Mouse (Mus musculus): ENCODE results near the gene Erc2.
"Not testable (repeated sequence)": the region's sequence is repeated elsewhere in the genome, so short reads cannot be mapped to it uniquely, and the experiment has no call there.

Erc2 gene

GRCm38 (mm10) chr14:27622176-27622922, at the start of gene Erc2:
Erc2 (plus strand) TSS chr14:27622428.
- DNase-seq (ENCODE audit: low read depth), result peak; percentile 1

DNA sequence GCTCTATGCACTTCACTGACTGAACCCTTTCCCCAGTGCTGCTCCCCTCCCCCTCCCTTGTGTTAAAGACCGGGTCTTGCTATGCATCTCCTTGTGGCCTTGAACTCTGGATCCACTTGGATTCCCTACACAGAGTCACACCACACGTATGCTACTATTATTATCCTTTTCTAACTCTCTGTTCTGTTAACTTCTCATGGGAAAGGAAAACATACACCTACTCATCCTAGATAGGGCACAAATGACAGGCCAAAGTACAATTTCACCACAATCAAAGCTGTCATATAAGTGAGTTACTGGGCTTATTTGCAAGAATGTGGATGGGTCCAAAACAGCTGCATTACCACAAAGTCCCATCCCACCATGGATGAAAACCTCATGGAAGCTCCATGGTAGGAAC, 43.8 kb upstream of the Erc2 start:
- DNase-seq (ENCODE audit: low read depth), result no peak

GRCm38 (mm10) chr14:27589616-27590015, 32.6 kb upstream of the Erc2 start:
- not testable (repeated sequence) for DNase-seq (ENCODE audit: low read depth)

DNA sequence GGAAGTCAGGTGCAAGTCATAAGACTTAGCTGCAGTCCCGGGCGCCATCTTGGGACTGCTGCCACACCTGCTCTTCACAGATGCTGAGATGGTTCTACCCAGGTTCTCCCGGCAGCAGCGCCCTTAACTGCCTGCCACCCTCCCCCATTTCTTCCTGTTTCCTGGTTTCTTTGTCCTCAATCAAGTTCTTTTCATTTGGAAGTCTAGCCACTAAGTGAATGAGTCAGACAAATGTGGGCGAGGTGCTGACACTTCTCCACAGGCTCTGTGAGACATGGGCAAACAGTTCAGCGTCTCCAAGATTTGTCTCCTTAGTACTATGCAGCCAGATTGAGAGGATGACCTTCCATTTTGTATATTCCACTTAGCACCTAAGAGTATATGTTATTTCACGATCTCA, 30.1 kb upstream of the Erc2 start:
- DNase-seq (ENCODE audit: low read depth), result no peak

GRCm38 (mm10) chr14:27596265-27596664, 26.0 kb upstream of the Erc2 start:
- DNase-seq (ENCODE audit: low read depth), result peak; percentile 73

GRCm38 (mm10) chr14:27602136-27602535, 20.1 kb upstream of the Erc2 start:
- no peak for DNase-seq (ENCODE audit: low read depth)

GRCm38 (mm10) chr14:27607419-27607818, 14.8 kb upstream of the Erc2 start:
- DNase-seq (ENCODE audit: low read depth), result no peak

GRCm38 (mm10) chr14:27613766-27614165, 8.5 kb upstream of the Erc2 start:
- no peak for DNase-seq (ENCODE audit: low read depth)

DNA sequence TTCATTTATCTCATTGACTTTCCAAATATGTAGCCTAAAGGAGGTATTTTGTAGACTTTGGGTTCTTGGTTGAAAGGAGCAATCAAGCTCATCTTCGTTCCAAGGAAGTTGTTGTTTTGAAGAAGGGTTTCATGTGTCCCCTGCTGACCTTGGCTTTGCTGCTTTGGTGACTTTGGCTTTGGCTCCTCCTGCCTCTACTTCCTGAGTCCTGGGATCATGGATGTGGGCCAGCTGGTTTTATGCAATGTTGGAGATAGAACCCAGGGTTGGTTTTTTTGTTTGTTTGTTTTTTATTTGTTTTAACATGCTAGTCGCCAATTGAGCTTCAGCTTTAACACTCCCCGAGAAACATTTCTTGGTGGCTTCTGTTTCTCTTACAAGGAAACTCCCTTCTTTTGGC, 4.9 kb upstream of the Erc2 start:
- no peak for DNase-seq (ENCODE audit: low read depth)

- no peak for DNase-seq (ENCODE audit: low read depth)
These were observed 652 bp upstream of the Erc2 start for GRCm38 (mm10) chr14:27621576-27621975.

DNA sequence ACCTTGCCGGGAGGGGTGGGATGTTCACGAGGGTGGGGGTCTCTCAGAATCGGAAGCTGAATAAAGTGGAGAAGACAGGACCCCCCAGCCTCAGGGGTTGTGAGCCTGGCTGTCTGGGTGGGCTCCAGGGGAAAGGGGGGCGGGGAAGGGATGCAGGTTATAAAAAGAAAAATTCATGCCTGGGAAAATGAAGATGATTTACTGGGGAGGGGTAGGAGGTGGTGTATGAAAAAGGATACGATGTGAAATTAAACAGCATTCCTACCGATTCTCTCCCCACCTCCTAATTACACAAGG, 643 bp downstream of the Erc2 start:
- DNase-seq (ENCODE audit: low read depth), result no peak

DNA sequence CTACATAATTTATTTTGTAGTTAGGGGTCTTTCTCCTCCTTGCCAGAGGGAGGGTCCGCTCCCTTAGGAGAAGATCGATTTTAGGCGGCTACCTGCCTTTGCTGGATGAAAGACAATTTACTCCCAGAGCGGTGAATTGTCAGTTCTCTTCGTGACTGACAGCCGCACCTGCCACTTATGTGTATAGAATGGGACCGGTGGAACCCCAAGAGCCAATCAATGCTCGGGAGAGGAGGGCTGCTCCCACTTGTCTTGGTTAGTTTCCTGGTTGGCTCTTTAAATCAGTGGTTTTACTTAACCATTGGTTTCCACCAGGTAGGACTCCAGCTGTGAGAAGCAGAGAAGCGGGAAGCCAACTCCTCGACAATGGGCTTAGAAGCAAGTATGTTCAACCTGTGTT, 1.1 kb downstream of the Erc2 start:
- DNase-seq (ENCODE audit: low read depth), result no peak

GRCm38 (mm10) chr14:27628701-27629100, 6.5 kb downstream of the Erc2 start:
- no peak for DNase-seq (ENCODE audit: low read depth)

DNA sequence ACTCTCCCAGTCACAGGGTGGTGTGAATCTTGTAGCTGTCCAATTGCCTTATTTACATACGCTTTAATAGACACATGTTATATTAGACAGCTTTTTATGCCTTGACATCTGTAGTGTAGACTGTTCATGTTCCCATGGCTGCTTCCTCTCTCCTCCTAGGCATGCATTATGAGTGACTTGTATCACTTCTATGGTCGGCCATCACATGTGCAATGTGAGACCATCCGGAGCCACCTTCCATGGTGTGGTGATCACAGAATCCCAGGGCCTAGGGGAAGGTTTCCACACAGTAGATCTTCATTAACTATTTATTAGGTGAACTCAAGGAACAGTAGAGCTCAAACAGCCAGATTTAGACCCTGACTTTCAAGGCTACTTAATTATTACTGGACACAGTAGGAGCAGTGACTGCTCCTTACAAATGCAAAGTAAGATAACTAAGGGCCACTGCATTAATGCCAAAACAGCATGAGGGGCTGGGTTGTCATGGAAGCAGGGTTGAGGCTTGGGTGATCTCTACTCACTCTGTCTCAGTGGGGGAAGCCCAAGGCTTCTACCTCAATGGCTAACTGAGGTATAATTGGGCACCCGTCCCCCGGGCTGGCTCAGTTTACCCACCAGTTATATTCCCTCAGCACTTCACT, 7.3 kb downstream of the Erc2 start:
- no peak for DNase-seq (ENCODE audit: low read depth)

DNA sequence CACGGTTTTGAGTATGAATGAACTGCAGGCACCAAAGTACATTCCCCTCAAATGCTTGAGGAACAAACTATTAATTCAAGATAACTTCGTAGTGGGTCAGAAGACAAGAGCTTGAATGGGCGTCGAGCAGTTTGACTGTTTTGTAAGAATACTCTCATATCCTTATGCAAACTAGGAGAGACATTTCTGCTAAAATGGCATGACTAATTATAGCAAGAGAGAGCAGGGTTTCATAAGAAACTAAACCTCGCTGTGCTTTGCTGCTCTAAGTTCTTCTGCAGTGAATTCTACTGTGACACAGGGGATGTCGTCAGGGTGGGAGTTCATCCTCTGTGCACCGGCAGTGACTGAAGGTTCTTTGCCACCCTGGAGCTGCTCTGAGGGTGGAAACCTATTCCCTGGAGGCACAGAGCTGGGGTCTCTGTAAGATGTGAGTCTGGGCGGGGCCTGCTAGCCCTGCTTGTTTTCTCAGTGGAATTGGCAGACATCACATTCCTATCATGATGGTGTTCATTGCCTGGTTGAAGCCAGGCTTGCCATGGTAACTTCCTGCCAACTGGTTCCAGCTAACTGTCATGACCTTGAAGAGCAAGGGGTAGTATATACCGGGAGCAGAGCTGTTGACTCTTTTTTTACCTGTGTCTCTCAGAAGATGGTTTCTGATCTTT, 8.9 kb downstream of the Erc2 start:
- DNase-seq (ENCODE audit: low read depth), result no peak

GRCm38 (mm10) chr14:27634761-27635160, 12.5 kb downstream of the Erc2 start:
- no peak for DNase-seq (ENCODE audit: low read depth)

DNA sequence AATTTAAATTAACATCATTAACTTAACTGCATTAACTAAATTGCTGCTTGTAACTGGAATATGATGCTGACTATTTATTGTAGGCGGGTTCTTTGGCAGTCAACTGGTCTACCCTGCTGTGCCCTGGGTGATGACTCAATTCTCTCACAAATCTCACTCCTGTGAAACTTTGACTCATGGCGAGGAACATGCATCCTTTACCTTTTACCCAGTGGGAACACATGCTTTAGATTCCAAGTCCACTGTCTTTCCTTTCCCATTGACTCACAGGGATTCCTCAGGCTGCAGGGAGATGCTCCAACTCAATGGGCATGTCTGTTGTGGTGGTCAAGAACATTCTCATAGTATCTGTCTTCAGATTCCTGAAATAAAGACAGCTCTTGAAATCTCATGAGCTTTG, 14.3 kb downstream of the Erc2 start:
- DNase-seq (ENCODE audit: low read depth), result no peak

DNA sequence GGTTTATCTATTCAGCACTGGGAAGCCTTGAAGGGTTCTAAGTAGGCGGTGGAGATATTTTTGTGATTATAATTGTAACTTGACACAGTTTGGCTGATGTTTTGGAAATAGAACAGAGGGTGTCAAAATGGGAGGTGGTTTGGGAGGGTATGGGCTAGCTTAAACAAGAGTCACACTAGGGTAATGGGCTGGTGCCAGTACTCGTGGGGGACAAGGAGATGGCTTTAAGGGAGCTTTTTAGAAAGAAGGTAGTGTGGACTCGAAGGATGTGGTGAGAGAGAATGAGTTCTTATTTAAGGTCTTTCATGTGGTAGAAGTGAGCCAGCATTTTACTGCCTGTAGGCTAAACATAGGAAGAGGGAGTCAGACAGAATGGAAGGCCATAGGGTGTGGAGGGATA, 19.2 kb downstream of the Erc2 start:
- no peak for DNase-seq (ENCODE audit: low read depth)

DNA sequence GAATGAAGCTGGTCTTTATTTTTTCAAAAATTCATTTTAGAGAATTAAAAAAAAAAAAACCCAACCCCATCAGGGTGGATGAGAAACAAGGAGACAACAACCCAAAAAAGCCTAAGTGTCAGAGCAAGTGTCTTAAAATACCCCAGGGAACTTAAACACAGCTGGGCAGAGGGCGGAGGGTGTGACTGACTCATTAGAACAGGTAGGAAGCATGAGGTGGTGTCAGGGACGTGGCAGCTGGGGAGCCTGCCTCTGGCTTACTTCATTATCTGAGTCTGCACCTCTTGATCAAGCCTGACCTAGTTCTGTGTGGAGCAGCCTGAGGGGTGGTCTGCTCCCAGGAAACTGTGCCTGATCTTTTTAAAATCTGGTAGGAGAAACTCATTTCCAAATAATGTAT, 20.8 kb downstream of the Erc2 start:
- no peak for DNase-seq (ENCODE audit: low read depth)

GRCm38 (mm10) chr14:27654670-27655069, 32.4 kb downstream of the Erc2 start:
- no peak for DNase-seq (ENCODE audit: low read depth)

GRCm38 (mm10) chr14:27658616-27659015, 36.4 kb downstream of the Erc2 start:
- no peak for DNase-seq (ENCODE audit: low read depth)

DNA sequence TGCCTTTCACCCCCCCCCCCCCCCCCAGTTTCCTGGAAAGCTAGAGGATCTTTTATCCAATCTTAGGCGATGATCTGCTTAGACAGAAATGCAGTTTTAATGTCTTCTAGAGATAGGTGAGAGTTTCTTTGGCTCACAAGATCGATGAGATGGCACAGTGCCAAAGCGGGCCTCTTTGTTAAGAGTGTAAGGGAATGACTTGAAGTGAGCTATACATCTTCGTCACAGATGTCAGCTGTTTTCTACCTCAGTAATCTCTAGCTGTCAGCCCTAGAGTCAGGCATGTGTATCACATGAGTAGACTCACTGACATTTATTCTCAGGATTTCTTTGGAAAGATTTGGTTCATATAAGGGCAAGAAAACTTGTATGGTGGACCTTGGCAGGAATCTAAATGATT, 39.2 kb downstream of the Erc2 start:
- no peak for DNase-seq (ENCODE audit: low read depth)

DNA sequence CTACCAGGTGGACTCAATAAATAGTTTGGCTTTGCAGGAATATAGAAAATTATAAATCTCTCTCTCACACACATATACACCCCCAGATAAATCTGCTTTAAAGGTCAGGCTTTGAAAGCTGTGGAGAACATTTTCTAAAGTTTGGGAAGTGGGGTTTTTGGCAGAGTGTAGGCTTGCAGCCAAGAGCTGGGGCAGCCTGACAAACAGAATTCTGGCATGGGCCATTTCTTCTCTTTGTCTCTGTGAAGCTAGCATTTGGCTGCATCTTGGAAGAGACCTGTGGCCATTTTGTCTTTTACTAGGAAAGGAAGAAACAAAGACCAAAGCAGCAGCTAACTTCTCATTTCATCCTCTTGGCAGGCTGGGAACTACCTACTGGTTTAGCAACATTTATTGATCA, 40.0 kb downstream of the Erc2 start:
- DNase-seq (ENCODE audit: low read depth), result no peak

Measured in c-Kit-positive CD71-negative TER-119-negative erythroid progenitor cells, embryonic 14.5 days (primary cell).